Mouse (Mus musculus): ENCODE measurements around the gene Cacna2d2. TPM values are rescaled to one million over a fixed set of nuclear protein-coding genes. Genes with fewer than 3 reads are reported as not detected.

Cacna2d2 gene
- polyA plus RNA-seq, 2 experiments: 0.29 to 9.3 TPM

- H3K36me3 ChIP-seq (ENCODE audit: control insufficient read depth, insufficient read depth, low read length): peaks cover 26% of the 10 kb centered on the region
- under 1% methylated on average over 39 of the region's 40 CpGs for WGBS
- peak overlapping the region; percentile 91 for H3K9ac ChIP-seq (ENCODE audit: low read depth, low read length, severe bottlenecking)
- peak overlapping the region; percentile 73 for H3K27ac ChIP-seq (replicated peaks; ENCODE audit: low read depth, low read length)
- peaks cover 22% of the 10 kb centered on the region for H3K4me1 ChIP-seq (ENCODE audit: control insufficient read depth, insufficient read depth, low read length)
- ATAC-seq (ENCODE audit: low FRiP score, low read depth): no peak
- H3K4me3 ChIP-seq (replicated peaks; ENCODE audit: low read length): peak overlapping the region; percentile 89
- no peak for TF ChIP-seq POLR2A (IDR thresholded peaks at IDR 0.05; ENCODE audit: borderline replicate concordance, extremely low read depth, insufficient read depth, insufficient read length)
- no peaks in the 10 kb centered on the region for H3K9me3 ChIP-seq (ENCODE audit: control insufficient read depth, low read length)
- peak overlapping the region; percentile 96 for H3K4me2 ChIP-seq (replicated peaks; ENCODE audit: low read depth, low read length, severe bottlenecking)
- H3K27me3 ChIP-seq (ENCODE audit: control insufficient read depth, insufficient read depth, low read length): no peaks in the 10 kb centered on the region
- DNase-seq (ENCODE audit: low spot score): no peak
Observed at GRCm38 (mm10) chr9:107534408-107535202, 135.2 kb downstream of the Cacna2d2 start.

- no peak for TF ChIP-seq POLR2A (IDR thresholded peaks at IDR 0.05; ENCODE audit: borderline replicate concordance, extremely low read depth, insufficient read depth, insufficient read length)
- peaks cover 32% of the 10 kb centered on the region for H3K36me3 ChIP-seq (ENCODE audit: control insufficient read depth, insufficient read depth, low read length)
- no peak overlapping the region for H3K9ac ChIP-seq (ENCODE audit: low read depth, low read length, severe bottlenecking)
- DNase-seq (ENCODE audit: low spot score): no peak
- 88% methylated on average over 7 of the region's 7 CpGs for WGBS
- ATAC-seq (ENCODE audit: low FRiP score, low read depth): no peak
- H3K27ac ChIP-seq (replicated peaks; ENCODE audit: low read depth, low read length): no peak overlapping the region
- peaks cover 33% of the 10 kb centered on the region for H3K4me1 ChIP-seq (ENCODE audit: control insufficient read depth, insufficient read depth, low read length)
- no peaks in the 10 kb centered on the region for H3K9me3 ChIP-seq (ENCODE audit: control insufficient read depth, low read length)
- no peak overlapping the region for H3K4me2 ChIP-seq (replicated peaks; ENCODE audit: low read depth, low read length, severe bottlenecking)
- H3K27me3 ChIP-seq (ENCODE audit: control insufficient read depth, insufficient read depth, low read length): no peaks in the 10 kb centered on the region
- H3K4me3 ChIP-seq (replicated peaks; ENCODE audit: low read length): no peak overlapping the region
Observed at GRCm38 (mm10) chr9:107538231-107538630, 138.8 kb downstream of the Cacna2d2 start.

- 90% methylated on average over 3 of the region's 3 CpGs for WGBS
- no peak for ATAC-seq (ENCODE audit: low FRiP score, low read depth)
- peaks cover 33% of the 10 kb centered on the region for H3K4me1 ChIP-seq (ENCODE audit: control insufficient read depth, insufficient read depth, low read length)
- TF ChIP-seq POLR2A (IDR thresholded peaks at IDR 0.05; ENCODE audit: borderline replicate concordance, extremely low read depth, insufficient read depth, insufficient read length): no peak
- no peak overlapping the region for H3K9ac ChIP-seq (ENCODE audit: low read depth, low read length, severe bottlenecking)
- DNase-seq (ENCODE audit: low spot score): no peak
- no peak overlapping the region for H3K4me2 ChIP-seq (replicated peaks; ENCODE audit: low read depth, low read length, severe bottlenecking)
- no peak overlapping the region for H3K4me3 ChIP-seq (replicated peaks; ENCODE audit: low read length)
- H3K36me3 ChIP-seq (ENCODE audit: control insufficient read depth, insufficient read depth, low read length): peaks cover 32% of the 10 kb centered on the region
- H3K27me3 ChIP-seq (ENCODE audit: control insufficient read depth, insufficient read depth, low read length): no peaks in the 10 kb centered on the region
- no peak overlapping the region for H3K27ac ChIP-seq (replicated peaks; ENCODE audit: low read depth, low read length)
- no peaks in the 10 kb centered on the region for H3K9me3 ChIP-seq (ENCODE audit: control insufficient read depth, low read length)
Observed at GRCm38 (mm10) chr9:107538711-107539110, 139.3 kb downstream of the Cacna2d2 start.

- H3K4me1 ChIP-seq (ENCODE audit: control insufficient read depth, insufficient read depth, low read length): peaks cover 33% of the 10 kb centered on the region
- H3K4me2 ChIP-seq (replicated peaks; ENCODE audit: low read depth, low read length, severe bottlenecking): no peak overlapping the region
- H3K9me3 ChIP-seq (ENCODE audit: control insufficient read depth, low read length): no peaks in the 10 kb centered on the region
- H3K9ac ChIP-seq (ENCODE audit: low read depth, low read length, severe bottlenecking): no peak overlapping the region
- H3K27ac ChIP-seq (replicated peaks; ENCODE audit: low read depth, low read length): no peak overlapping the region
- TF ChIP-seq POLR2A (IDR thresholded peaks at IDR 0.05; ENCODE audit: borderline replicate concordance, extremely low read depth, insufficient read depth, insufficient read length): no peak
- no peak for DNase-seq (ENCODE audit: low spot score)
- H3K36me3 ChIP-seq (ENCODE audit: control insufficient read depth, insufficient read depth, low read length): peaks cover 43% of the 10 kb centered on the region
- WGBS: 94% methylated on average over 8 of the region's 8 CpGs
- H3K4me3 ChIP-seq (replicated peaks; ENCODE audit: low read length): no peak overlapping the region
- no peak for ATAC-seq (ENCODE audit: low FRiP score, low read depth)
- no peaks in the 10 kb centered on the region for H3K27me3 ChIP-seq (ENCODE audit: control insufficient read depth, insufficient read depth, low read length)
Observed at GRCm38 (mm10) chr9:107539940-107540339, 140.5 kb downstream of the Cacna2d2 start.

GRCm38 (mm10) chr9:107540420-107540819 is 141.0 kb downstream of the Cacna2d2 start:
- WGBS: 70% methylated on average over 4 of the region's 4 CpGs
- Histone ChIP-seq H3K9me3 (ENCODE audit: control insufficient read depth, low read length) (no peaks in the 10 kb centered on the region), H3K27me3 (ENCODE audit: control insufficient read depth, insufficient read depth, low read length) (no peaks in the 10 kb centered on the region), H3K4me2 (replicated peaks; ENCODE audit: low read depth, low read length, severe bottlenecking) (no peak overlapping the region), H3K9ac (ENCODE audit: low read depth, low read length, severe bottlenecking) (no peak overlapping the region), H3K27ac (replicated peaks; ENCODE audit: low read depth, low read length) (no peak overlapping the region), H3K4me1 (ENCODE audit: control insufficient read depth, insufficient read depth, low read length) (peaks cover 29% of the 10 kb centered on the region), H3K36me3 (ENCODE audit: control insufficient read depth, insufficient read depth, low read length) (peaks cover 47% of the 10 kb centered on the region), H3K4me3 (replicated peaks; ENCODE audit: low read length) (no peak overlapping the region)
- no peak for TF ChIP-seq POLR2A (IDR thresholded peaks at IDR 0.05; ENCODE audit: borderline replicate concordance, extremely low read depth, insufficient read depth, insufficient read length)
- no peak for ATAC-seq (ENCODE audit: low FRiP score, low read depth)
- no peak for DNase-seq (ENCODE audit: low spot score)

All from limb, embryonic 14.5 days (tissue).